ENCODE assay signal across 18 mouse cellular contexts in the genomic region with DNA sequence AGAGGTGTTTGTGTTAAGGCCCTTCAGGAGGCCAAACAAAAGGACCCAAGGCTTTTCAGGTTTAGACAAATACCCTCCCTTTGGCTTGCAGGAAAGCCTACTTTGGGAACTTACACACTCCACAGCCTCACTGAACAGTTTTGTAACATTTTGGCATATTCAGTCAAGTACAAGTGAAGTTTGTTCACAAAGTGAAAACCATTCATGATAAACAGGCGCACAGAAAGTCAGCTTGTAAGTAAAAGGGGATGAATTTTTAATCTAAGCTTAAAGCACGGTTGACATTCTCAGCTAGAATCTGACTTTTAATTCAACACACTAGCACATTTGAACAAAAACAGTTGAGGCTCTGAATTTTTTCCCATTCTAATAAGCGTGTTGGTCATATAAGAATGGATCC. TPM values are rescaled to one million over a fixed set of nuclear protein-coding genes. Genes with fewer than 3 reads are reported as not detected.
DNase-seq lines count a peak whose midpoint lies in the region; ATAC-seq lines count a peak whose summit lies in the region.
"Had no signal": no experiment of that assay in that cellular context is flagged by ENCODE, and none has a peak within 500 bp of the region (broad histone marks: within the 10 kb centered on the region; RNA-seq: fewer than 3 reads in every experiment).

No protein-coding gene starts in this region.

- no peak overlapping the region for H3K4me3 ChIP-seq in forebrain, embryonic 12.5 days (replicated peaks)
- H3K4me3 ChIP-seq in forebrain, embryonic 13.5 days: no peak overlapping the region
- H3K4me3 ChIP-seq in hindbrain, embryonic 10.5 days: no peak overlapping the region
- no peak overlapping the region for H3K4me3 ChIP-seq in hindbrain, embryonic 14.5 days (replicated peaks; ENCODE audit: low read length)
- peak overlapping the region; percentile 31 for H3K4me3 ChIP-seq in midbrain, embryonic 10.5 days
- H3K4me3 ChIP-seq in midbrain, embryonic 16.5 days (ENCODE audit: low read depth, low read length): no peak overlapping the region
- H3K4me3 ChIP-seq in embryonic facial prominence, embryonic 14.5 days (ENCODE audit: low read depth, low read length): no peak overlapping the region
- H3K4me3 ChIP-seq: gastrocnemius, adult 2 months; intestine, embryonic 15.5 days had no signal

- DNase-seq in hindbrain, embryonic 10.5 days (ENCODE audit: low spot score): no peak
- no peak for DNase-seq in hindbrain, embryonic 14.5 days (ENCODE audit: low spot score)
- DNase-seq in midbrain, embryonic 10.5 days (ENCODE audit: low spot score): no peak
- DNase-seq in embryonic facial prominence, embryonic 14.5 days (ENCODE audit: low spot score): no peak
- no peak for DNase-seq in embryo, embryonic 10.5 days (ENCODE audit: low spot score)
- DNase-seq: cerebellum, adult 11-12 months; cerebellum, adult 9-10 months; cerebellum, postnatal 25 days; gastrocnemius, adult 2 months; gastrocnemius, postnatal 25 days; kidney, adult 18-20 months had no signal

- H3K9ac ChIP-seq in forebrain, embryonic 12.5 days: no peak overlapping the region
- H3K9ac ChIP-seq in forebrain, embryonic 13.5 days: no peak overlapping the region
- H3K9ac ChIP-seq in hindbrain, embryonic 14.5 days: no peak overlapping the region
- no peak overlapping the region for H3K9ac ChIP-seq in midbrain, embryonic 16.5 days (ENCODE audit: low read depth, low read length)
- H3K9ac ChIP-seq in embryonic facial prominence, embryonic 14.5 days (ENCODE audit: low read depth, low read length): no peak overlapping the region
- H3K9ac ChIP-seq: intestine, embryonic 15.5 days had no signal

- no peaks in the 10 kb centered on the region for H3K36me3 ChIP-seq in forebrain, embryonic 12.5 days (replicated peaks)
- H3K36me3 ChIP-seq in forebrain, embryonic 13.5 days (ENCODE audit: poor library complexity, severe bottlenecking): no peaks in the 10 kb centered on the region
- H3K36me3 ChIP-seq in hindbrain, embryonic 10.5 days: peaks cover 41% of the 10 kb centered on the region
- no peaks in the 10 kb centered on the region for H3K36me3 ChIP-seq in hindbrain, embryonic 14.5 days (replicated peaks; ENCODE audit: control insufficient read depth, insufficient read depth)
- H3K36me3 ChIP-seq in midbrain, embryonic 10.5 days: peaks cover 48% of the 10 kb centered on the region
- H3K36me3 ChIP-seq in midbrain, embryonic 16.5 days (ENCODE audit: control insufficient read depth, insufficient read depth, low read length): no peaks in the 10 kb centered on the region
- H3K36me3 ChIP-seq in embryonic facial prominence, embryonic 14.5 days (ENCODE audit: control insufficient read depth, insufficient read depth, low read length): no peaks in the 10 kb centered on the region
- H3K36me3 ChIP-seq: intestine, embryonic 15.5 days had no signal

- no peaks in the 10 kb centered on the region for H3K9me3 ChIP-seq in forebrain, embryonic 12.5 days
- no peaks in the 10 kb centered on the region for H3K9me3 ChIP-seq in forebrain, embryonic 13.5 days (replicated peaks)
- no peaks in the 10 kb centered on the region for H3K9me3 ChIP-seq in hindbrain, embryonic 10.5 days
- no peaks in the 10 kb centered on the region for H3K9me3 ChIP-seq in hindbrain, embryonic 14.5 days (ENCODE audit: control insufficient read depth, low read length)
- H3K9me3 ChIP-seq in midbrain, embryonic 10.5 days (replicated peaks): no peaks in the 10 kb centered on the region
- no peaks in the 10 kb centered on the region for H3K9me3 ChIP-seq in midbrain, embryonic 16.5 days (replicated peaks; ENCODE audit: control insufficient read depth, low read length, poor library complexity, severe bottlenecking)
- H3K9me3 ChIP-seq in embryonic facial prominence, embryonic 14.5 days (ENCODE audit: control insufficient read depth, low read length): no peaks in the 10 kb centered on the region
- H3K9me3 ChIP-seq: intestine, embryonic 15.5 days had no signal

- 19% methylated on average over 3 of the region's 3 CpGs for WGBS in forebrain, embryonic 12.5 days
- WGBS in forebrain, embryonic 13.5 days: 21% methylated on average over 3 of the region's 3 CpGs
- WGBS in hindbrain, embryonic 10.5 days: 45% methylated on average over 3 of the region's 3 CpGs
- 47% methylated on average over 3 of the region's 3 CpGs for WGBS in hindbrain, embryonic 14.5 days
- 41% methylated on average over 3 of the region's 3 CpGs for WGBS in midbrain, embryonic 10.5 days
- 35% methylated on average over 3 of the region's 3 CpGs for WGBS in midbrain, embryonic 16.5 days
- WGBS in embryonic facial prominence, embryonic 14.5 days: 66% methylated on average over 3 of the region's 3 CpGs

- peaks cover 14% of the 10 kb centered on the region for H3K27me3 ChIP-seq in forebrain, embryonic 12.5 days
- peaks cover 15% of the 10 kb centered on the region; the same call in 1 of the 2 replicates for H3K27me3 ChIP-seq in forebrain, embryonic 13.5 days
- H3K27me3 ChIP-seq in hindbrain, embryonic 10.5 days (ENCODE audit: insufficient read depth, poor library complexity, severe bottlenecking): no peaks in the 10 kb centered on the region
- no peaks in the 10 kb centered on the region for H3K27me3 ChIP-seq in hindbrain, embryonic 14.5 days (ENCODE audit: control insufficient read depth, insufficient read depth, low read length)
- H3K27me3 ChIP-seq in midbrain, embryonic 10.5 days (ENCODE audit: low read depth, poor library complexity, severe bottlenecking): no peaks in the 10 kb centered on the region
- H3K27me3 ChIP-seq in midbrain, embryonic 16.5 days (ENCODE audit: control insufficient read depth, insufficient read depth, low read depth, low read length): no peaks in the 10 kb centered on the region
- no peaks in the 10 kb centered on the region for H3K27me3 ChIP-seq in embryonic facial prominence, embryonic 14.5 days (replicated peaks; ENCODE audit: control insufficient read depth, insufficient read depth, low read length)
- H3K27me3 ChIP-seq: CH12.LX; intestine, embryonic 15.5 days; Patski had no signal

- H3K27ac ChIP-seq in forebrain, embryonic 12.5 days: 0 out of 2 replicates have a peak overlapping the region, but pooled peaks have one; percentile 46
- no peak overlapping the region for H3K27ac ChIP-seq in forebrain, embryonic 13.5 days
- peak overlapping the region; percentile 93 for H3K27ac ChIP-seq in hindbrain, embryonic 10.5 days
- no peak overlapping the region for H3K27ac ChIP-seq in hindbrain, embryonic 14.5 days
- peak overlapping the region; percentile 91 for H3K27ac ChIP-seq in midbrain, embryonic 10.5 days (replicated peaks)
- no peak overlapping the region for H3K27ac ChIP-seq in midbrain, embryonic 16.5 days (ENCODE audit: low read length)
- peak overlapping the region; percentile 22 for H3K27ac ChIP-seq in embryonic facial prominence, embryonic 14.5 days (replicated peaks; ENCODE audit: low read depth, low read length)

- peaks cover 47% of the 10 kb centered on the region for H3K4me1 ChIP-seq in forebrain, embryonic 12.5 days
- H3K4me1 ChIP-seq in forebrain, embryonic 13.5 days: peaks cover 34% of the 10 kb centered on the region
- peaks cover 76% of the 10 kb centered on the region for H3K4me1 ChIP-seq in hindbrain, embryonic 10.5 days (replicated peaks)
- H3K4me1 ChIP-seq in hindbrain, embryonic 14.5 days (replicated peaks; ENCODE audit: control insufficient read depth, insufficient read depth, low read length): peaks cover 17% of the 10 kb centered on the region
- peaks cover 76% of the 10 kb centered on the region for H3K4me1 ChIP-seq in midbrain, embryonic 10.5 days
- H3K4me1 ChIP-seq in midbrain, embryonic 16.5 days (ENCODE audit: control insufficient read depth, insufficient read depth, low read length): peaks cover 6% of the 10 kb centered on the region
- peaks cover 42% of the 10 kb centered on the region for H3K4me1 ChIP-seq in embryonic facial prominence, embryonic 14.5 days (ENCODE audit: control insufficient read depth, insufficient read depth, low read length)

- H3K4me2 ChIP-seq in forebrain, embryonic 12.5 days: no peak overlapping the region
- H3K4me2 ChIP-seq in forebrain, embryonic 13.5 days: no peak overlapping the region
- H3K4me2 ChIP-seq in hindbrain, embryonic 14.5 days (replicated peaks): no peak overlapping the region
- H3K4me2 ChIP-seq in midbrain, embryonic 16.5 days (ENCODE audit: low read length): no peak overlapping the region
- no peak overlapping the region for H3K4me2 ChIP-seq in embryonic facial prominence, embryonic 14.5 days (ENCODE audit: low read depth, low read length)
- H3K4me2 ChIP-seq: intestine, embryonic 15.5 days had no signal

- no peak for ATAC-seq in forebrain, embryonic 12.5 days (ENCODE audit: low FRiP score)
- ATAC-seq in forebrain, embryonic 13.5 days: no peak
- no peak for ATAC-seq in hindbrain, embryonic 14.5 days (ENCODE audit: low FRiP score)
- no peak for ATAC-seq in midbrain, embryonic 16.5 days
- ATAC-seq in embryonic facial prominence, embryonic 14.5 days (ENCODE audit: low read depth): no peak
- ATAC-seq: activated CD4-positive, CD25-positive, alpha-beta regulatory T cell, adult 4 months; Patski had no signal

RNA-seq across cellular contexts. Expression of gene Pygo1, which starts 45.8 kb away (rescaled TPM):
- 12.5 TPM in 2 replicates for polyA plus RNA-seq in forebrain, embryonic 12.5 days (2016; fragmentation: Nextera tagmentation; extraction: Ambion mirVana)
- 10.5 and 10.7 TPM in 2 replicates for polyA plus RNA-seq in forebrain, embryonic 13.5 days (2015; fragmentation: Nextera tagmentation; extraction: Ambion mirVana)
- 5.4 and 6.1 TPM in 2 replicates for polyA plus RNA-seq in hindbrain, embryonic 10.5 days (2016; fragmentation: Nextera tagmentation; extraction: Ambion mirVana)
- polyA plus RNA-seq in hindbrain, embryonic 14.5 days (2014; fragmentation: Nextera tagmentation; extraction: Ambion mirVana): 18.1 and 18.3 TPM in 2 replicates
- polyA plus RNA-seq in midbrain, embryonic 10.5 days (2016; fragmentation: Nextera tagmentation; extraction: Ambion mirVana): 4.9 and 5.8 TPM in 2 replicates
- 13.5 and 14.2 TPM in 2 replicates for polyA plus RNA-seq in midbrain, embryonic 16.5 days (2015; fragmentation: Nextera tagmentation; extraction: Ambion mirVana)
- 7.1 and 7.9 TPM in 2 replicates for polyA plus RNA-seq in embryonic facial prominence, embryonic 14.5 days (2014; fragmentation: Nextera tagmentation; extraction: Ambion mirVana)
- polyA plus RNA-seq: activated CD4-positive, CD25-positive, alpha-beta regulatory T cell, adult 4 months had no signal

Comparison
In these comparisons a context has a peak if more than half of its experiments do, and no peak if none do; other contexts are left out.
1. H3K27ac ChIP-seq: peak in forebrain, embryonic 12.5 days (single experiment), hindbrain, embryonic 10.5 days (single experiment), midbrain, embryonic 10.5 days (single experiment) and embryonic facial prominence, embryonic 14.5 days (single experiment); none in forebrain, embryonic 13.5 days (single experiment), hindbrain, embryonic 14.5 days (single experiment) and midbrain, embryonic 16.5 days (single experiment).